8 mouse cellular contexts compared by ENCODE assay signal in the genomic region with DNA sequence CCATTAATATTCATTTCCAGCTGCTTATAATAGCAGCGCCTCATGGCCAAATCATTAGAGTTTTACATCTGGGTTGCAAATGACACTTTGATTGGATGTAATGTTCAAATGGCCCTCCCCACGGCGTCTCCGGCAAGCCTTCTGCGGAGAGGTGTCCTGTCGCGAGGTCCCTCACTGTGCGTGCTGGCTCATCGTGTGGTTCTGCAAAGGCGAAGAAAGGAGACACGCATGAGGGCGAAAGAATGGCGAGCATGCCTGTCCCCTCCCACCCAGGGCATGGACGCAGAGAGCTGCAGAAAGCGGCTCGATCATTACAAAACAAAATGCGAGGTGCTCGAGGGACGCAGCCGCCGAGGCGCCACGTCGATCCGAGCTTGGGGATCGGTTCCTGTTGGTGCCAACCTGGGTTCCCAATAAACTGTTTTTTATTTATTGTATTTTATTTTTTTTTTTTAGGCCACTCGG.
A peak's percentile ranks its signal among the peaks of the same experiment; 100 is the strongest.
DNase-seq lines count a peak whose midpoint lies in the region; ATAC-seq and TF ChIP-seq lines count a peak whose summit lies in the region.

No protein-coding gene starts in this region.

- H3K4me1 ChIP-seq in cortical plate, adult 2 months (ENCODE audit: control insufficient read depth, insufficient read depth, low read length), result peaks cover 2% of the 10 kb centered on the region; the same call in 1 of the 2 replicates
- H3K4me1 ChIP-seq in hindbrain, embryonic 10.5 days (replicated peaks), result peaks cover 51% of the 10 kb centered on the region
- H3K4me1 ChIP-seq in midbrain, embryonic 14.5 days (ENCODE audit: control insufficient read depth, insufficient read depth, low read length), result peaks cover 42% of the 10 kb centered on the region

- H3K4me2 ChIP-seq in midbrain, embryonic 14.5 days (ENCODE audit: low read length), result peak overlapping the region; percentile 55

- no peak for TF ChIP-seq CTCF in layer of hippocampus, adult 2 months (conservative IDR thresholded peaks at IDR 0.05)
- no peak for TF ChIP-seq CTCF in cortical plate, adult 2 months (IDR thresholded peaks at IDR 0.05; ENCODE audit: extremely low read depth, insufficient read depth, low read length)

- H3K27me3 ChIP-seq in hindbrain, embryonic 10.5 days (ENCODE audit: insufficient read depth, poor library complexity, severe bottlenecking), result peaks cover 57% of the 10 kb centered on the region
- H3K27me3 ChIP-seq in midbrain, embryonic 14.5 days (ENCODE audit: control insufficient read depth, insufficient read depth, low read length), result no peaks in the 10 kb centered on the region

- 0 out of 2 replicates have a peak, but pooled peaks cover 26% of the 10 kb centered on the region for H3K36me3 ChIP-seq in hindbrain, embryonic 10.5 days
- H3K36me3 ChIP-seq in midbrain, embryonic 14.5 days (ENCODE audit: control insufficient read depth, insufficient read depth, low read length), result no peaks in the 10 kb centered on the region

- no peaks in the 10 kb centered on the region for H3K9me3 ChIP-seq in hindbrain, embryonic 10.5 days
- H3K9me3 ChIP-seq in midbrain, embryonic 14.5 days (ENCODE audit: control insufficient read depth, low read length), result no peaks in the 10 kb centered on the region

- no peak for DNase-seq in layer of hippocampus, adult 2 months (ENCODE audit: low spot score in 2 of 2)
- DNase-seq in layer of hippocampus, adult 8-10 months (ENCODE audit: low spot score in 2 of 2), result no peak
- DNase-seq in hindbrain, embryonic 10.5 days (ENCODE audit: low spot score), result peak; percentile 52
- peak; percentile 72 for DNase-seq in midbrain, embryonic 14.5 days
- no peak for DNase-seq in urinary bladder, postnatal 14 days (ENCODE audit: low spot score)
- DNase-seq in adrenal gland, postnatal 10 days, result no peak
- no peak for DNase-seq in right cerebral cortex, adult 2 months (ENCODE audit: low spot score in 2 of 2)

- 4% methylated on average over 27 of the region's 27 CpGs for WGBS in hindbrain, embryonic 10.5 days
- 2% methylated on average over 27 of the region's 27 CpGs for WGBS in midbrain, embryonic 14.5 days

- TF ChIP-seq POLR2A in cortical plate, adult 2 months (IDR thresholded peaks at IDR 0.05; ENCODE audit: extremely low read depth, insufficient read depth, low read length), result no peak

- H3K27ac ChIP-seq in layer of hippocampus, adult 2 months, result 0 out of 2 replicates have a peak overlapping the region, but pooled peaks have one; percentile 51
- no peak overlapping the region for H3K27ac ChIP-seq in cortical plate, adult 2 months (ENCODE audit: insufficient read depth, low read length)
- peak overlapping the region; percentile 80; the same call in 1 of the 2 replicates for H3K27ac ChIP-seq in hindbrain, embryonic 10.5 days
- H3K27ac ChIP-seq in midbrain, embryonic 14.5 days (replicated peaks; ENCODE audit: low read depth, low read length), result peak overlapping the region; percentile 90

- peak overlapping the region; percentile 23 for H3K4me3 ChIP-seq in layer of hippocampus, adult 2 months
- peak overlapping the region; percentile 21; the same call in 1 of the 2 replicates for H3K4me3 ChIP-seq in cortical plate, adult 2 months (ENCODE audit: insufficient read depth, low read length)
- peak overlapping the region; percentile 46 for H3K4me3 ChIP-seq in hindbrain, embryonic 10.5 days
- H3K4me3 ChIP-seq in midbrain, embryonic 14.5 days (replicated peaks; ENCODE audit: low read depth, low read length), result peak overlapping the region; percentile 21

- peak overlapping the region; percentile 50 for H3K9ac ChIP-seq in midbrain, embryonic 14.5 days (replicated peaks; ENCODE audit: low read length)

- ATAC-seq in midbrain, embryonic 14.5 days (ENCODE audit: low FRiP score, low TSS enrichment), result no peak

Comparison
In these comparisons a context has a peak if more than half of its experiments do, and no peak if none do; other contexts are left out.
1. DNase-seq: peak in hindbrain, embryonic 10.5 days (single experiment) and midbrain, embryonic 14.5 days (single experiment); none in layer of hippocampus, adult 2 months (0 of 2), layer of hippocampus, adult 8-10 months (0 of 2), urinary bladder, postnatal 14 days (single experiment), adrenal gland, postnatal 10 days (single experiment) and right cerebral cortex, adult 2 months (0 of 2).
2. Peak in every context shown above with its lines, with median percentiles within 50 percentile points of each other: H3K4me3 ChIP-seq.